13 mouse cellular contexts compared by ENCODE assay signal in the genomic region with DNA sequence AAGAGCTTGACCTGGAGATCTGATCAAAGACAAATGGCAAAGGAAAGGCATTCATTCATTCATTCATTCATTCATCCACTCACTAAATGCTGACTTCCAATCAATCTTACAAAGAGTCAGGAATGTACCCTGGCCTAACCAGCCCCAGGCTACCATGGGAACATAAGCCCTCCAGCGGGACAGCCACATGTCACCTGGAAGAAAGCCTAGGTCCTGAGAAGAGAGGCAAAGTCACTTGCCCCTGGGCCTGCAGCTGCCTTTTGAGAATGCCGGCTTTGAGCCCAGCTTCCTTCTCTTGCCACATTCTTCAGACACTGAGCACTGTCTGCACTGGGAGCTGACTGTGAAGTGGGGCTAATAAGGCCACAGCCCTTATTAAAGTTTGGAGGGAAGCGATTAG. TPM values are rescaled to one million over a fixed set of nuclear protein-coding genes. Genes with fewer than 3 reads are reported as not detected.
DNase-seq lines count a peak whose midpoint lies in the region; ATAC-seq and TF ChIP-seq lines count a peak whose summit lies in the region.
"Had no signal": no experiment of that assay in that cellular context is flagged by ENCODE, and none has a peak within 500 bp of the region (broad histone marks: within the 10 kb centered on the region; RNA-seq: fewer than 3 reads in every experiment).

No protein-coding gene starts in this region.

- H3K4me2 ChIP-seq in lung, embryonic 14.5 days: no peak overlapping the region
- no peak overlapping the region for H3K4me2 ChIP-seq in stomach, embryonic 14.5 days (replicated peaks; ENCODE audit: low read depth, low read length)

- intact Hi-C loops in heart, adult 2 months (cut with DNase I): loop anchor here (2.0 kb wide), 1 partner anchor 26 kb away; no protein-coding TSS in a partner anchor
- intact Hi-C loops in gastrocnemius, postnatal 14 days (cut with DNase I; ENCODE audit: low total_unique reads): no loop called here

- peaks cover 65% of the 10 kb centered on the region for H3K4me1 ChIP-seq in heart, adult 2 months (ENCODE audit: control insufficient read depth, insufficient read depth, low read length)
- H3K4me1 ChIP-seq in lung, embryonic 14.5 days (ENCODE audit: insufficient read depth): peaks cover 20% of the 10 kb centered on the region
- H3K4me1 ChIP-seq in stomach, embryonic 14.5 days (ENCODE audit: control insufficient read depth, insufficient read depth, low read length): peaks cover 57% of the 10 kb centered on the region

- no peak for ATAC-seq in lung, embryonic 14.5 days (ENCODE audit: insufficient read depth)
- no peak for ATAC-seq in stomach, embryonic 14.5 days (ENCODE audit: insufficient number of reproducible peaks, insufficient read depth, low FRiP score, low read depth)
- ATAC-seq: activated CD4-positive, CD25-positive, alpha-beta regulatory T cell, adult 4 months; CD4-positive, CD25-positive, alpha-beta regulatory T cell, adult 4 months had no signal

- WGBS in heart, adult 2 months: 31% methylated on average over 3 of the region's 3 CpGs
- WGBS in lung, embryonic 14.5 days: 48% methylated on average over 3 of the region's 3 CpGs
- 61% methylated on average over 3 of the region's 3 CpGs for WGBS in stomach, embryonic 14.5 days

- TF ChIP-seq EP300 in heart, adult 2 months (IDR thresholded peaks at IDR 0.05; ENCODE audit: insufficient read depth, low read depth, low read length): no peak

- TF ChIP-seq POLR2A in heart, adult 2 months (IDR thresholded peaks at IDR 0.05; ENCODE audit: insufficient read depth, low read depth, low read length): no peak

- H3K4me3 ChIP-seq in heart, adult 2 months: no peak overlapping the region
- no peak overlapping the region for H3K4me3 ChIP-seq in lung, embryonic 14.5 days (ENCODE audit: low read depth, low read length)
- no peak overlapping the region for H3K4me3 ChIP-seq in stomach, embryonic 14.5 days (ENCODE audit: low read depth, low read length)

- no peaks in the 10 kb centered on the region for H3K27me3 ChIP-seq in heart, adult 2 months (ENCODE audit: control insufficient read depth, insufficient read depth, low read length)
- no peaks in the 10 kb centered on the region for H3K27me3 ChIP-seq in lung, embryonic 14.5 days (ENCODE audit: insufficient read depth, low read length)
- H3K27me3 ChIP-seq in stomach, embryonic 14.5 days (ENCODE audit: control insufficient read depth, insufficient read depth, low read length): no peaks in the 10 kb centered on the region

- no peaks in the 10 kb centered on the region for H3K9me3 ChIP-seq in lung, embryonic 14.5 days (ENCODE audit: low read depth, low read length)
- H3K9me3 ChIP-seq in stomach, embryonic 14.5 days (ENCODE audit: control insufficient read depth, low read depth, low read length): no peaks in the 10 kb centered on the region

- TF ChIP-seq CTCF in heart, adult 2 months (IDR thresholded peaks at IDR 0.05): no peak
- TF ChIP-seq CTCF in lung, embryonic 14.5 days (IDR thresholded peaks at IDR 0.05; ENCODE audit: low read depth): no peak

- H3K79me2 ChIP-seq in heart, adult 2 months (replicated peaks; ENCODE audit: control insufficient read depth, insufficient read depth, low read length): no peaks in the 10 kb centered on the region

- H3K36me3 ChIP-seq in heart, adult 2 months (ENCODE audit: control insufficient read depth, insufficient read depth, low read length): no peaks in the 10 kb centered on the region
- H3K36me3 ChIP-seq in lung, embryonic 14.5 days (ENCODE audit: insufficient read depth): no peaks in the 10 kb centered on the region
- no peaks in the 10 kb centered on the region for H3K36me3 ChIP-seq in stomach, embryonic 14.5 days (ENCODE audit: control insufficient read depth, insufficient read depth, low read length)

- DNase-seq in heart, adult 2 months: peak in 1 of 2 experiments; percentile 39
- DNase-seq in heart, postnatal 4 days: no peak
- DNase-seq in lung, embryonic 14.5 days: no peak
- no peak for DNase-seq in lung, postnatal 4 days
- DNase-seq in gastrocnemius, postnatal 14 days: peak; percentile 46
- DNase-seq in adrenal gland, adult 2 months: no peak
- DNase-seq in urinary bladder, adult 2 months (ENCODE audit: low spot score): no peak
- DNase-seq: cerebellum, adult 11 months; layer of hippocampus, adult 9-11 months had no signal

- peak overlapping the region; percentile 90 for H3K27ac ChIP-seq in heart, adult 2 months
- peak overlapping the region; percentile 81 for H3K27ac ChIP-seq in lung, embryonic 14.5 days (ENCODE audit: low read depth)
- H3K27ac ChIP-seq in stomach, embryonic 14.5 days (ENCODE audit: low read length): peak overlapping the region; percentile 3; the same call in 1 of the 2 replicates
- H3K27ac ChIP-seq: macrophage had no signal

- no peak overlapping the region; the same call in 1 of the 2 replicates for H3K9ac ChIP-seq in heart, adult 2 months (ENCODE audit: low read depth, low read length)
- no peak overlapping the region for H3K9ac ChIP-seq in lung, embryonic 14.5 days
- 0 out of 2 replicates have a peak overlapping the region, but pooled peaks have one; percentile 14 for H3K9ac ChIP-seq in stomach, embryonic 14.5 days (replicated peaks; ENCODE audit: low read depth, low read length)

RNA-seq across cellular contexts. Expression of gene Dab2ip, which starts 56.3 kb away (rescaled TPM):
- total RNA-seq in heart, adult 2 months (2021): 10 to 100 TPM; 45.6 to 47.9 TPM
- 34.5 and 37.5 TPM in 2 replicates for polyA plus RNA-seq in heart, adult 2 months (2012; rRNA removed)
- total RNA-seq in heart, postnatal 4 days (2021): 10 to 100 TPM; 54.6 to 55.2 TPM
- polyA plus RNA-seq in lung, embryonic 14.5 days (2014; fragmentation: Nextera tagmentation; extraction: Ambion mirVana): 51.7 and 61.4 TPM in 2 replicates
- total RNA-seq in gastrocnemius, postnatal 14 days (2021): 10 to 100 TPM; 42.8 to 46.3 TPM
- polyA plus RNA-seq in stomach, embryonic 14.5 days (2014; fragmentation: Nextera tagmentation; extraction: Ambion mirVana): 44.8 and 49.7 TPM in 2 replicates
- 10 to 100 TPM; 69.4 to 82.3 TPM for total RNA-seq in adrenal gland, adult 2 months (2021)
- 191 and 192 TPM in 2 replicates for polyA plus RNA-seq in adrenal gland, adult 2 months (2012; rRNA removed)
- 65.2 and 77.8 TPM in 2 replicates for polyA plus RNA-seq in urinary bladder, adult 2 months (2012; rRNA removed)

Comparison
In these comparisons a context has a peak if more than half of its experiments do, and no peak if none do; other contexts are left out.
1. H3K27ac ChIP-seq: peak in every context shown above with its lines; median percentile 90 in heart, adult 2 months; 81 in lung, embryonic 14.5 days; 3 in stomach, embryonic 14.5 days.